Mouse (Mus musculus): ENCODE measurements at regions not wholly inside any gene's neighbourhood (a gene's known extent, or its start where the extent isn't known, plus 50 kb on each side); places are given as distances from the start of the nearest gene placed in this dataset.

DNA sequence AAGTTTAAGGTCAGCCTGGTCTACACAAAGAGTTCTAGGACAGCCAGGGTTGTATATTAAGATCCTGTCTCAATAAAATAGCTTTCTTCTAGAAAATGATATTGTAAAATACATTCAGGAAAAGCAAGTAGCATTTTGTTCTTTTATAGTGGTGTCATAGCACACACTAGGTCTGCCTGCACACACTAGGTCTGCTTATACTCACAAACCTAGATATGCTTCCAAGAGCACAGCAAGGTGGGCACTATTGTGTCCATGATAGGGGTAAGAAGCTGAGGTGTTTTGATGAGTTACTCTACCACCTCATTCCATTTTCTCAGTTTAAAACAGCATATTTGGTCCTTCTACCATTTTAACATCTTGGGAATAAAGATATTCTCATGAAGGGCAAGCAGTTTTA is 185.8 kb upstream of the Il12b start:
- TF ChIP-seq CTCF (IDR thresholded peaks at IDR 0.05; ENCODE audit: extremely low read depth, insufficient read depth, low read length) (no peak), POLR2A (IDR thresholded peaks at IDR 0.05; ENCODE audit: extremely low read depth, insufficient read depth, low read length) (no peak)
